Mouse (Mus musculus) yolk sac, embryonic 10.5 days (tissue): ENCODE results near the gene Tpcn2.

Experiments used
- DNase-seq: peaks from one replicate; pipeline ENCODE4 v3.0.0-alpha.2; 2017; ENCODE audit warnings: low spot score

Tpcn2 gene

GRCm38 (mm10) chr7:145242851-145243712 lies 40.7 kb downstream of the Tpcn2 start:
- peak; percentile 64 for DNase-seq

GRCm38 (mm10) chr7:145242028-145242427 lies 41.8 kb downstream of the Tpcn2 start:
- no peak for DNase-seq

GRCm38 (mm10) chr7:145240929-145241328 lies 42.9 kb downstream of the Tpcn2 start:
- DNase-seq = no peak

GRCm38 (mm10) chr7:145239736-145240505 lies 43.9 kb downstream of the Tpcn2 start:
- no peak for DNase-seq

- no peak for DNase-seq
Observed at GRCm38 (mm10) chr7:145239145-145239544, 44.7 kb downstream of the Tpcn2 start.

GRCm38 (mm10) chr7:145234841-145235790 lies 48.7 kb downstream of the Tpcn2 start:
- DNase-seq = peak; percentile 24

DNA sequence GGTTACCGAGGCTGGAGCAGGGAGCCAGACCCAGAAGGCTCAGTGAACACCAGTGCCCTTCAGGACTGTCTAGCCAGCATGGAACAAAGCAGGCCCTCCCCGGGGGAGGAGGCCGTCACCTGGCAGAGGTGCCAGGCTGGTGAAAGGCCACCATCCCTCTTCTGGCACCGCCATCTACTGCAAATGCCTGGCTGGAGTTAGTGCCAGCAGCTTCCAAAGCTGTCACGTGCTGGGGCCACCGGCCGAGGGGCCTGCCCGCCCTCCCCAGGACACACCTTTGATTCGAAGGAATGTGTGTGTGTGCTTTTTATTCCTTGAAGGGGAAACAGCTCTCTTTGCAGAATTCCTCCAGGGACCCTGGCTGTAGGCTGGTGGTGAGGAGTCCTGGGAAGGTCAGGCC lies 52.2 kb downstream of the Tpcn2 start:
- no peak for DNase-seq

GRCm38 (mm10) chr7:145226641-145227040 lies 57.2 kb downstream of the Tpcn2 start:
- no peak for DNase-seq

DNA sequence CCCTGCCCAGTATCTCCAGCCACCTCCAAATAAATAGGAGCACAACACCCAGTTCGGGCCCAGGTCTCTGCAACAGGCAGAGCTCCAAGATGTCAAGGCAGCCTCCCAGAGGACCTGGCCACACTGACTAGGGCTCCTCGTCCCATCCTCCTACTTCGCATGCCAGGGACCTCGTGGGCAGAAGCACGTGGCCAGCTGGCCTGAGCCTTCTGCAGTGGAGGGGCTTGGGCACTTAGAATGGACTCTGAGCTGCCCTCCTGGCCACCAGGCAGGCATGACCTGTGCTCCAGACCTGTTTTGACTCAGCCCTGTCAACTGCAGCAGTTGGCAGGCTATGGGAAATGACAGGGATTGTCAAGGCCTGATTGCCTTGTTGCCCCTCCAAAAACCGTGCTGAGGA lies 58.2 kb downstream of the Tpcn2 start:
- DNase-seq = no peak

DNA sequence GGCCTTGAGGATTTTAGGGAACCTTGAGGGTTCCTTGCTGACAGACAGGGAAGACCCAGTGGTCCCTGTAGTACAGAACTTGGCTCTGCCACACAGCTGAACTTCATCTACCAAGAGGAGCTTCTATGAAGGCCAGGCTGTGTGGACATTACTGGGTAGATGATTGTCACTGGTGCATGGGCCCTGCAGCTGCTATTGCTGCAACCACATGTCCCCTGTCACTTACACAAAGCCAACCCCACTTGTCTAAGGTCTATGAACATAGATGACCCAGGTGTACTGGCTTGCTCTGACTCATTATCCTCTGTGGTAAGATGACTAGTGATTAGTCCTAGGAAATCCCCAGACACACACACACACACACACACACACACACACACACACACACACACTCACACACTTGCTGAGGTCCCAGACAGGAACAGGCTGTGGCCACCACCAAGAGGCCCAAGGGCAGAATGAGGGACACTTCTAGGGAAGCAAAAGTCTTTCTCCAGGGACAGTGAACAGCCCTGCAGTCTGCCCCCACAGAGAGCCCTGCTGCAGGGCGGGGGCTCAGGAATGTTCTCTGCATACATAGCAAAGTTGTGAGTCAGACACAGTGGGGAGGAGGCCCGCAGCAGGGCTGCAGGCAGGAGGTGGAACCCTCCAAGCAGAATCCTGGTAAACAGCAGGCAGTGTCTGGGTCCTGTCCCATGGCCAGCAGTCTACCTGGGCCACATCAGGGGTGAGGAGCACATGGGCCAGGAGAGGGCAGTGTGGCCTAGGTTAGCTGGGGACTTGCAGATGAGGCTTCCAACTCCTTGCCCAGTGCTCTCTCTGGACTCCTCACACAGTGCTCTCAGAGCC lies 61.7 kb downstream of the Tpcn2 start:
- DNase-seq = peak; percentile 89

DNA sequence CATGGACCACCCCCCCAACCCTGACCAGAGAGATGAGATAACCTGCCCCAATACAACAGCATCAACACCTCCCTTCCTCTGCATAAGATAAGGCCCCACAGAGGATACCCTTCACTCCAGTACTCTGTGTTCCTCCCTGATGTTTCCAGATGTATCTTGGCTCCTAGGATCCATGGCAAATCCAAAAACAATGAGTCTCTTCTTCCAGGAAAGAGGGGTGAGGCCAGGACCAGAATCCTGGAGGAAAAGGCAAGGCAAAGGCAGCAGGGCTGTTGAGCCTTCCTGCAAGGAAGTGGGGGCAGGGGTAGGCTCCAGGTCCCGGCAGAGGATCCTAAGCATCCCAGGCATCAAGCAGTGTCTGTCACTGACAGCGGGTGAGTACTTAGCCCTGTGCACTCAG lies 62.5 kb downstream of the Tpcn2 start:
- DNase-seq = no peak

DNA sequence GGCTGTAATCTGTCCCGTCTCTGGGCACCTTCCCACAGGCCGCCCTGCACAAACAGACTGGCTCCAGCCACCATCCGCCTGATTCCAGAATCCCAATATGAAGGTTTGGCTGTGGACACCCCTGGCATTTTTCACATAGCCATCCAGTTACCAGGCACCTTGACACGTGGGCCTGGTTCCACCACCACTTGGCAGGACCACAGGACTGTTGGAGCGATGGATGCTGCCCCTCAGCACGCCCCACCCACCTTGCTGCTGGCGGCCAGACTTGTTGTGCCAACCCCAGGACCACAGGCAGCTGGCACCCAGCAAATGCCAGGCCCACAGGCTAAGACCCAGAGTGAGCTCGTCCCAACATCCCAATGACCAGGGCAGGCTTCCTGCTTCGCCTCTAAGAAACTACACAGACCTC lies 64.4 kb downstream of the Tpcn2 start:
- DNase-seq = no peak

GRCm38 (mm10) chr7:145216591-145216990 lies 67.2 kb downstream of the Tpcn2 start:
- DNase-seq = no peak

DNA sequence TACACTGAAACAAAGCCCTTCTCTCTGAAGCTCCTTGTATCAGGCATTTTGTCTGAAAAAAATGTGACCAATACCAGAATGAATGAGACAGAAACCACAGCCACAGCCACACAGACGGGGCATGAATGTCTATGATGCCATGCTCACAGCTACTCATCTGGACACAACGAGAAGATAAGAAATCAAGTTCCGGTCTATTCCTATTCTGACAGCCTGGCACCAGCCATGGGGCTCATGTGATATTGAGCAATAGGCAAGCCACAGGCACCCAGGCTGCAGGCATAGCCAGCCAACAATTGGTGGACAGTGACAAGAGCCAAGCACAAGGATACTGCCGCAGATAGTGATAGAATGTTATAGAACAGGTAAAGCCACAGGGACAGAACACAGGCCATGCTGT lies 68.3 kb downstream of the Tpcn2 start:
- no peak for DNase-seq

DNA sequence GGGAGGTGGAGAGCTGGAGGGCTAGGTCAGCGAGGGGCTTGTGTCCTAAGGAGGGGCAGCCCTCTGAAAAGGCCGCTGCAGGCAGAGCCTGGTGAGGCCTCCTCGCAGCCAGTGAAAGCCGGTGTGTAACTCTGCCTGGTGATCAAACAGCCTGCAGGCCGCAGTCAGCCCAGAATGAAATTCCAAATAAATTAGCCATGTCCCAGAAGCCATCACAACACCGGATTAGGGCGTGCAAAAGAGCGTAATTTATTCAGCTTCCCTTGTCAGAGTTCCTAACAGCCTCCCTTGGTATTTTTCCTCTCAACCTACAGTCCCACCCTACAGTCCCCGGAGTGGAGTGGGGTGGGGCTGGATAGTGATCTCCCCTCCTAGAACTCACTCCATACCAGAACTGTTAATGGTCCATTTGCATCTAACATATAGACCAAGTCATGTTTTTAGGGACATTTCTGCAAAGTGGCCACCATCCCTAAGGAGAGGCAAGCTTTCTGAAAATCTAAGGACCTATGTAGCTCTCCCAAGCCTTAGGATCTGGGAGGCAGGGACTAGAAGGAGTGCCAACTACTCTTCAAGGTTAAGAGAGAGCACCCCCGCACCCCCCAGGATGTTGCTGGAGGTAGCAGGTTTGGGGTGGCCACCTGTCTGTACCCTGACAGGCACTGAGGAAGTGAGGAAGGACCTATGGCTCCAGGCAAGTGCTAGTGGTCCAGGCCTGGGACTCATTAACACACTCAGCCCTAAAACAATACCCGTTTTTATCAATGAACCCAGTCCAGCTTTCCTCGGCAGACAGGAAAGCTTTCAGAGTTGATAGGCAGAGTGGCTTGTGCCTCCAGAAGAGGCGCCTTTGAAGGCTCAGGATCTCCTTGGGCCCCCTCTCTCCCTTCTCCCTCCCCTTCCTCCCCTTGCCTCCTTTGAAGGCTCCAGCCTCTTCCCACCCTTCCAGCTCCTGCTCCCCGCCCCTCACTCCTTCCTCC lies 71.8 kb downstream of the Tpcn2 start:
- DNase-seq = peak; percentile 30

- DNase-seq = no peak
Observed at GRCm38 (mm10) chr7:145210477-145211070, 73.2 kb downstream of the Tpcn2 start.

DNA sequence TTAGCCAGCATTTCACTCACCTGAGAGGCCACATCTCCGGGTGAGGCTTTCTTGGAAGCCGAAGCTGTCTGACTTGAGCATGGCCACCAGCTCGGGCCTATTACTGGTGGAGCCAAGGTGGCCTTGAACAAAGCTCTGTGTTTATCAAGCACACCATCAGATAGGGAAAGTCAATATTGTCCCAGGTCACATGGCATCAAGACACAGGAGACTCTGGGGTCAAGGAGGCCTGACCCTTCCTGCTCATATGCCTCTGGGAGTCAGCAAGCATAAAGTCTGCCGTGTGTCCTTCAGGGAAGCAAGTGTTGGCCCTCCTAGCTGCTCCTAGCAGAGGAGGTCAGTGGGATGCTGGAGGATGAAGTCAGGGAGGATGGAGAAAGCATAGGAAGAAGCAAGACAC lies 75.8 kb downstream of the Tpcn2 start, which contains the start of gene 1810010D01Rik:
Gene 1810010D01Rik (minus strand): TSS at position 114 of the 400 bp plus-strand sequence.
- DNase-seq = peak; percentile 81

DNA sequence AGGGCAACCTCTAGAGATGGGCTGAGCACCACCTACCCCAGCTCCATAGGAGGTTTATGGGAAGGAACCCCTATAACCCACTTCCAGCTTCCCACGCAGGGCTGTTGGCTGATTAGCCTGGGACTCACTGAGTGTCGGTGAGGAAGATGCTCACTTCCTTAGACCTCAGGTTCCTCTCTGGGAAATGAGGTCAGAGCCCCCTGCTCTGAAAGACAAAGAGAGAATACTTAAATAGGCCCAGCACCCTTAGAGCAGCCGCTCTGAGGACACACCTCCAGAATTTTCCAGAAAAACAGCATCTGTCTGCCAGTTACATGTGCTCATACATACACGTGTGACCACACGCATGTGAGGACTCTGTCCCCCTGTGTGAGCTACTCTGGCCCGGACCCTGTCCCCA lies 77.0 kb downstream of the Tpcn2 start:
- DNase-seq = peak; percentile 15

DNA sequence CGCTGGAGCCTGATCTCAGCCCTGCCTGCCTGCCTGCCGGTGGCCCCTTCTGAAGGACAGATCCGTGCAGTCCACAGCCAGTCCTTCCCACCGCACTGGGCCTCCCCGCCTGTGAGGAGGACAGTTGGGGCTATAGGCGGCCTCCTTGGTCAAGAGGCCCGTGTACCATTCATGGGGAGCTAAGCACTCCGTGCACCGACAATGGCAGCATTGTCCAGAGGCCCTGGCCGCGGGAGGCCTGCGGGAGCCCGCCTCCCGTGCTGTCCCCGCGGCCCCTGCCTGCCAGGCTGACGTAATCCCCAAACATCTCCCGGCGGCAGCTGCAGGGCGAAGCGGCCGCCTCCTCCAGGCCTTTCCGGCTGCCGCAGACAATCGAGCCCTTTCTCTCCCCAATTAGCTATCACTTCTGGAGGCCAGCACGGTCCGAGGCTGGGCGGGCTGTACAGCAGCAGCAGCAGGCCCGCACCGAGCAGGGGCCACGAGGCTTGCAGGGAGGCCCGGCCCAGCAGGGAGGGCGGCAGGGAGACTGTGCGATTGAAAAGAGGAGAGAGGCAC lies 77.7 kb downstream of the Tpcn2 start:
- peak; percentile 81 for DNase-seq
